Mouse (Mus musculus) MEL (cell line): ENCODE results near the gene Kctd18. TPM values are rescaled to one million over a fixed set of nuclear protein-coding genes. Genes with fewer than 3 reads are reported as not detected.

ENCODE experiments used
- DNase-seq: peaks from one replicate; pipeline ENCODE4 v3.0.0; 2011; ENCODE audit warnings: low read depth, low spot score
- H3K27ac ChIP-seq: 2 replicates; pipeline ENCODE4 v1.5.1; 2012; ENCODE audit warnings: low read depth, mild to moderate bottlenecking, control low read depth, low read length, moderate library complexity; ENCODE audit not compliant: control insufficient read depth
- H3K27me3 ChIP-seq, 2 experiments: fragments of 150-350 bp in 1 of 2; sonication (generic) in 1 of 2; 2 replicates each; pipeline ENCODE4 v1.6.1; 2012; ENCODE audit warnings: low read length in 2 of 2, mild to moderate bottlenecking in 2 of 2, improper control_type of control experiment in 1 of 2, moderate library complexity in 1 of 2; ENCODE audit not compliant: insufficient read depth in 2 of 2, control insufficient read depth in 1 of 2
- H3K36me3 ChIP-seq, 2 experiments: 2 replicates each; pipeline ENCODE4 v1.6.1; 2012 to 2014; ENCODE audit warnings: low read length in 2 of 2, improper control_type of control experiment in 1 of 2, inconsistent platforms in 1 of 2, mild to moderate bottlenecking in 1 of 2; ENCODE audit not compliant: insufficient read depth in 2 of 2, control insufficient read depth in 1 of 2
- H3K4me1 ChIP-seq, 2 experiments: fragments of 150-350 bp in 1 of 2; sonication (generic) in 1 of 2; 2 replicates each; pipeline ENCODE4 v1.6.1; 2012; ENCODE audit warnings: low read length in 2 of 2, improper control_type of control experiment in 1 of 2, mild to moderate bottlenecking in 1 of 2; ENCODE audit not compliant: insufficient read depth in 2 of 2, control insufficient read depth in 1 of 2
- H3K4me3 ChIP-seq, 2 experiments: fragments of 150-350 bp in 1 of 2; sonication (generic) in 1 of 2; 2 replicates each; pipeline ENCODE4 v1.5.1; 2012; ENCODE audit warnings: low read depth in 2 of 2, low read length in 2 of 2, mild to moderate bottlenecking in 2 of 2, moderate library complexity in 2 of 2, control low read depth in 1 of 2, improper control_type of control experiment in 1 of 2; ENCODE audit not compliant: control insufficient read depth in 1 of 2, insufficient read depth in 1 of 2
- H3K79me2 ChIP-seq: 2 replicates; pipeline ENCODE4 v1.6.1; 2012; ENCODE audit warnings: mild to moderate bottlenecking, low read length, moderate library complexity; ENCODE audit not compliant: control insufficient read depth, poor library complexity, insufficient read depth
- H3K9ac ChIP-seq: 2 replicates; pipeline ENCODE4 v1.6.1; 2012; ENCODE audit warnings: low read depth, mild to moderate bottlenecking, control low read depth, low read length, moderate library complexity; ENCODE audit not compliant: control insufficient read depth, poor library complexity, severe bottlenecking
- H3K9me3 ChIP-seq: fragments of 150-350 bp; sonication (generic); replicated peaks from 2 replicates; pipeline ENCODE4 v1.6.1; 2012; ENCODE audit warnings: mild to moderate bottlenecking, low read length, improper control_type of control experiment, moderate library complexity; ENCODE audit not compliant: insufficient read depth
- CHD2 ChIP-seq: IDR thresholded peaks from 2 replicates; pipeline ENCODE4 v1.6.1; 2011; ENCODE audit warnings: low read length, improper control_type of control experiment
- CTCF ChIP-seq, 3 experiments: IDR thresholded peaks in 2 of 3; conservative IDR thresholded peaks in 1 of 3; 2 replicates each; pipeline ENCODE4 v1.5.1; 2011 to 2012; ENCODE audit warnings: low read length in 3 of 3, low read depth in 2 of 3, mild to moderate bottlenecking in 2 of 3, improper control_type of control experiment in 1 of 3, inconsistent platforms in 1 of 3, mixed read lengths in 1 of 3, moderate library complexity in 1 of 3; ENCODE audit not compliant: control insufficient read depth in 1 of 3, insufficient read depth in 1 of 3, poor library complexity in 1 of 3, severe bottlenecking in 1 of 3
- E2F4 ChIP-seq: IDR thresholded peaks from 2 replicates; pipeline ENCODE4 v1.6.1; 2011; ENCODE audit warnings: low read depth, low read length, improper control_type of control experiment, borderline replicate concordance
- EP300 ChIP-seq, 2 experiments: IDR thresholded peaks; 2 replicates each; pipeline ENCODE4 v1.6.1; 2011; ENCODE audit warnings: improper control_type of control experiment in 2 of 2, low read length in 2 of 2, low read depth in 1 of 2, mild to moderate bottlenecking in 1 of 2
- ETS1 ChIP-seq: IDR thresholded peaks from 2 replicates; pipeline ENCODE4 v1.6.1; 2012; ENCODE audit warnings: low read depth, mild to moderate bottlenecking, inconsistent platforms, low read length, improper control_type of control experiment, moderate library complexity
- GATA1 ChIP-seq: IDR thresholded peaks from 2 replicates; pipeline ENCODE4 v1.6.1; 2011; ENCODE audit warnings: low read depth, low read length, improper control_type of control experiment
- MAFK ChIP-seq: IDR thresholded peaks from 2 replicates; pipeline ENCODE4 v1.6.1; 2011; ENCODE audit warnings: low read depth, mild to moderate bottlenecking, low read length, improper control_type of control experiment, borderline replicate concordance
- MAX ChIP-seq: IDR thresholded peaks from 2 replicates; pipeline ENCODE4 v1.6.1; 2011; ENCODE audit warnings: low read length, improper control_type of control experiment
- MAZ ChIP-seq: IDR thresholded peaks from 2 replicates; pipeline ENCODE4 v1.6.1; 2012; ENCODE audit warnings: low read depth, mild to moderate bottlenecking, inconsistent platforms, low read length, improper control_type of control experiment
- MYB ChIP-seq: IDR thresholded peaks from 2 replicates; pipeline ENCODE4 v1.6.1; 2011; ENCODE audit warnings: mild to moderate bottlenecking, low read depth, low read length, improper control_type of control experiment
- MYC ChIP-seq: IDR thresholded peaks from 2 replicates; pipeline ENCODE4 v1.6.1; 2011; ENCODE audit warnings: low read depth, mild to moderate bottlenecking, low read length, improper control_type of control experiment, moderate library complexity
- NELFE ChIP-seq: IDR thresholded peaks from 2 replicates; pipeline ENCODE4 v1.6.1; 2011; ENCODE audit warnings: low read depth, low read length, improper control_type of control experiment
- POLR2AphosphoS2 ChIP-seq: IDR thresholded peaks from 2 replicates; pipeline ENCODE4 v1.6.1; 2011; ENCODE audit warnings: low read length, improper control_type of control experiment
- POLR2AphosphoS5 ChIP-seq: IDR thresholded peaks from 2 replicates; pipeline ENCODE4 v1.6.1; 2012; ENCODE audit warnings: low read depth, borderline replicate concordance, mild to moderate bottlenecking, inconsistent platforms, low read length, moderate library complexity, mixed read lengths
- RAD21 ChIP-seq: IDR thresholded peaks from 2 replicates; pipeline ENCODE4 v1.6.1; 2011; ENCODE audit warnings: mild to moderate bottlenecking, low read depth, low read length, improper control_type of control experiment
- RCOR1 ChIP-seq: IDR thresholded peaks from 2 replicates; pipeline ENCODE4 v1.6.1; 2012; ENCODE audit warnings: low read depth, mild to moderate bottlenecking, inconsistent platforms, low read length, improper control_type of control experiment
- SIN3A ChIP-seq: IDR thresholded peaks from 2 replicates; pipeline ENCODE4 v1.6.1; 2012; ENCODE audit warnings: low read length, improper control_type of control experiment, inconsistent platforms
- SMC3 ChIP-seq: IDR thresholded peaks from 2 replicates; pipeline ENCODE4 v1.6.1; 2011; ENCODE audit warnings: low read depth, low read length, improper control_type of control experiment
- TAL1 ChIP-seq: IDR thresholded peaks from 2 replicates; pipeline ENCODE4 v1.6.1; 2012; ENCODE audit warnings: mild to moderate bottlenecking, inconsistent platforms, low read length, moderate library complexity, mixed read lengths
- TBP ChIP-seq: IDR thresholded peaks from 2 replicates; pipeline ENCODE4 v1.8.0; 2011; ENCODE audit warnings: low read depth, low read length, improper control_type of control experiment
- TCF12 ChIP-seq: IDR thresholded peaks from 2 replicates; pipeline ENCODE4 v1.6.1; 2014; ENCODE audit warnings: low read depth, mild to moderate bottlenecking, inconsistent platforms, low read length, improper control_type of control experiment, moderate library complexity
- UBTF ChIP-seq: IDR thresholded peaks from 2 replicates; pipeline ENCODE4 v1.6.1; 2012; ENCODE audit warnings: low read depth, mild to moderate bottlenecking, inconsistent platforms, low read length, improper control_type of control experiment, moderate library complexity, borderline replicate concordance; ENCODE audit not compliant: insufficient read depth
- ZNF384 ChIP-seq: IDR thresholded peaks from 2 replicates; pipeline ENCODE4 v1.6.1; 2012; ENCODE audit warnings: low read depth, mild to moderate bottlenecking, inconsistent platforms, low read length, improper control_type of control experiment
- polyA plus RNA-seq, 2 experiments: library from polyadenylated mRNA; stranded (reverse) in 1 of 2; unstranded in 1 of 2; fragments of >175 nt in 1 of 2; fragments of >200 nt in 1 of 2; gene quantifications; 2 replicates each; pipeline versions ENCODE4 v1.2.1 to v1.2.4; 2012; ENCODE audit warnings: low replicate concordance in 2 of 2, low read depth in 1 of 2; ENCODE audit not compliant: insufficient read length in 2 of 2, insufficient read depth in 1 of 2, missing spikeins in 1 of 2
- total RNA-seq: library from RNA; depleted of rRNA; stranded (reverse); fragments of 300-350 nt; gene quantifications from 2 replicates; pipeline ENCODE4 v1.2.3, GENCODE M21; 2012

Gene Kctd18
- total and polyA plus RNA-seq, 3 experiments: 11.1 to 12.6 TPM; not detected in 1

- no peaks in the 10 kb centered on the region for H3K27me3 ChIP-seq
- H3K9me3 ChIP-seq: no peaks in the 10 kb centered on the region
- H3K4me3 ChIP-seq: no peak overlapping the region
- H3K9ac ChIP-seq: no peak overlapping the region
- H3K79me2 ChIP-seq: no peaks in the 10 kb centered on the region
- no peaks in the 10 kb centered on the region for H3K36me3 ChIP-seq
- no peaks in the 10 kb centered on the region for H3K4me1 ChIP-seq
- no peak for DNase-seq
- TF ChIP-seq NELFE: no peak
- no peak for TF ChIP-seq TBP
- no peak for TF ChIP-seq SMC3
- TF ChIP-seq E2F4: no peak
- no peak for TF ChIP-seq MYB
- no peak for TF ChIP-seq UBTF
- TF ChIP-seq CTCF (IDR thresholded peaks at IDR 0.05 in 2 of 3, conservative IDR thresholded peaks at IDR 0.05 in 1 of 3; ENCODE audit: control insufficient read depth in 1 of 3, insufficient read depth in 1 of 3, low read depth in 2 of 3, low read length in 3 of 3, poor library complexity in 1 of 3, severe bottlenecking in 1 of 3): no peak
- no peak for TF ChIP-seq MYC
- no peak for TF ChIP-seq RAD21
- TF ChIP-seq POLR2AphosphoS2: no peak
- H3K27ac ChIP-seq: no peak overlapping the region
These were observed 30.4 kb upstream of the Kctd18 start for GRCm38 (mm10) chr1:58049126-58049525.

- H3K27ac ChIP-seq: no peak overlapping the region
- no peaks in the 10 kb centered on the region for H3K36me3 ChIP-seq
- no peaks in the 10 kb centered on the region for H3K27me3 ChIP-seq
- H3K4me1 ChIP-seq: no peaks in the 10 kb centered on the region
- no peaks in the 10 kb centered on the region for H3K79me2 ChIP-seq
- H3K9ac ChIP-seq: no peak overlapping the region
- TF ChIP-seq POLR2AphosphoS2 (no peak), CHD2 (no peak), SIN3A (no peak), ETS1 (no peak), RCOR1 (no peak), POLR2AphosphoS5 (no peak), EP300 (IDR thresholded peaks at IDR 0.05; ENCODE audit: low read depth in 1 of 2, low read length in 2 of 2) (no peak), MAX (no peak)
- TF ChIP-seq, all 39 proteins: peak for 0
- no peak for DNase-seq
- H3K4me3 ChIP-seq: no peak overlapping the region
- no peaks in the 10 kb centered on the region for H3K9me3 ChIP-seq
These were observed 28.1 kb upstream of the Kctd18 start for GRCm38 (mm10) chr1:58046721-58047290.

- Histone ChIP-seq H3K27me3 (no peaks in the 10 kb centered on the region), H3K27ac (no peak overlapping the region), H3K79me2 (no peaks in the 10 kb centered on the region), H3K4me3 (no peak overlapping the region), H3K36me3 (no peaks in the 10 kb centered on the region), H3K4me1 (no peaks in the 10 kb centered on the region), H3K9ac (no peak overlapping the region), H3K9me3 (no peaks in the 10 kb centered on the region)
- DNase-seq: no peak
- TF ChIP-seq MAFK (no peak), ZNF384 (no peak), MYC (no peak), ETS1 (no peak), TAL1 (no peak), MAZ (no peak), TCF12 (no peak), E2F4 (no peak), GATA1 (no peak), SMC3 (no peak), POLR2AphosphoS5 (no peak), CTCF (IDR thresholded peaks at IDR 0.05 in 2 of 3, conservative IDR thresholded peaks at IDR 0.05 in 1 of 3; ENCODE audit: control insufficient read depth in 1 of 3, insufficient read depth in 1 of 3, low read depth in 2 of 3, low read length in 3 of 3, poor library complexity in 1 of 3, severe bottlenecking in 1 of 3) (no peak), MYB (no peak), NELFE (no peak), UBTF (no peak)
These were observed 26.8 kb upstream of the Kctd18 start for GRCm38 (mm10) chr1:58045546-58045945.
